Mouse (Mus musculus): ENCODE data around the gene Gm20822.
"Not testable (repeated sequence)": the region's sequence is repeated elsewhere in the genome, so short reads cannot be mapped to it uniquely, and the experiment has no call there.

Gene Gm20822

DNA sequence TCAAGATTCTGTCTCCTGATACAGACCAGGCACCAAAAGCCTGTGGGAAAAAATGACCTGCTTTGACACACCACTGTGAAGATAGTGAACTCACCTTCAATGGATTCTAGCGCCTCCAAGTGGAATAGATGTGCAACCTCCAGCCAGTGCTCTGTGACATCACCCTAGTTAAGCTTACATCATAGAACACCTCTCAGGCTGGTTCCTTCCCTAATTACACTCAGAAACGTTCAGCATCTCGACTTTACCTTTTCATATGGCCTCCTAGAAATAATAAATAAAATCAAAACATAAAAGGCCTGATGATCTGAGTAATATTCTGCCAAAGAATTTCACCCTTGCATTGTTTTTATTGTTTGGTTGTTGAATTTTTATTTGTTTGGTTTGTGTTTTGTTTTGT, at the start of gene Gm20822:
TSS of gene Gm20822 (minus strand) at position 101 of the 400 bp plus-strand sequence.
- not testable (repeated sequence) for DNase-seq (ENCODE audit: extremely low read depth, insufficient read length, low spot score)
